Mouse (Mus musculus): ENCODE data around the gene Pitpnc1. TPM values are rescaled to one million over a fixed set of nuclear protein-coding genes. Genes with fewer than 3 reads are reported as not detected.

The Pitpnc1 gene
- total RNA-seq, 1 experiment from 2014 or later: 24.4 TPM

- no peak for ATAC-seq (ENCODE audit: extremely low read depth, insufficient number of reproducible peaks, low FRiP score, poor library complexity, severe bottlenecking)
These were observed 23.8 kb downstream of the Pitpnc1 start for GRCm38 (mm10) chr11:107446650-107447049.

GRCm38 (mm10) chr11:107445683-107446082 is 24.8 kb downstream of the Pitpnc1 start:
- no peak for ATAC-seq (ENCODE audit: extremely low read depth, insufficient number of reproducible peaks, low FRiP score, poor library complexity, severe bottlenecking)

GRCm38 (mm10) chr11:107443121-107444095 is 27.1 kb downstream of the Pitpnc1 start:
- ATAC-seq (ENCODE audit: extremely low read depth, insufficient number of reproducible peaks, low FRiP score, poor library complexity, severe bottlenecking): peak; percentile 55; the same call in 1 of the 2 replicates

GRCm38 (mm10) chr11:107441050-107441449 is 29.4 kb downstream of the Pitpnc1 start:
- ATAC-seq (ENCODE audit: extremely low read depth, insufficient number of reproducible peaks, low FRiP score, poor library complexity, severe bottlenecking): no peak

- no peak for ATAC-seq (ENCODE audit: extremely low read depth, insufficient number of reproducible peaks, low FRiP score, poor library complexity, severe bottlenecking)
These were observed 32.4 kb downstream of the Pitpnc1 start for GRCm38 (mm10) chr11:107438140-107438539.

- ATAC-seq (ENCODE audit: extremely low read depth, insufficient number of reproducible peaks, low FRiP score, poor library complexity, severe bottlenecking): no peak
These were observed 32.8 kb downstream of the Pitpnc1 start for GRCm38 (mm10) chr11:107437723-107438122.

- ATAC-seq (ENCODE audit: extremely low read depth, insufficient number of reproducible peaks, low FRiP score, poor library complexity, severe bottlenecking): no peak
These were observed 34.6 kb downstream of the Pitpnc1 start for GRCm38 (mm10) chr11:107435776-107436449.

- no peak for ATAC-seq (ENCODE audit: extremely low read depth, insufficient number of reproducible peaks, low FRiP score, poor library complexity, severe bottlenecking)
These were observed 39.1 kb downstream of the Pitpnc1 start for GRCm38 (mm10) chr11:107431197-107431965.

- peak; percentile 92 for ATAC-seq (ENCODE audit: extremely low read depth, insufficient number of reproducible peaks, low FRiP score, poor library complexity, severe bottlenecking)
These were observed 42.5 kb downstream of the Pitpnc1 start for GRCm38 (mm10) chr11:107428011-107428410.

- no peak for ATAC-seq (ENCODE audit: extremely low read depth, insufficient number of reproducible peaks, low FRiP score, poor library complexity, severe bottlenecking)
These were observed 46.3 kb downstream of the Pitpnc1 start for GRCm38 (mm10) chr11:107424176-107424575.

- no peak for ATAC-seq (ENCODE audit: extremely low read depth, insufficient number of reproducible peaks, low FRiP score, poor library complexity, severe bottlenecking)
These were observed 48.1 kb downstream of the Pitpnc1 start for GRCm38 (mm10) chr11:107422356-107422754.

- ATAC-seq (ENCODE audit: extremely low read depth, insufficient number of reproducible peaks, low FRiP score, poor library complexity, severe bottlenecking): no peak
These were observed 48.6 kb downstream of the Pitpnc1 start for GRCm38 (mm10) chr11:107421751-107422355.

GRCm38 (mm10) chr11:107419925-107420324 is 50.6 kb downstream of the Pitpnc1 start:
- no peak for ATAC-seq (ENCODE audit: extremely low read depth, insufficient number of reproducible peaks, low FRiP score, poor library complexity, severe bottlenecking)

GRCm38 (mm10) chr11:107417041-107417583 is 53.4 kb downstream of the Pitpnc1 start:
- ATAC-seq (ENCODE audit: extremely low read depth, insufficient number of reproducible peaks, low FRiP score, poor library complexity, severe bottlenecking): peak; percentile 94

- no peak for ATAC-seq (ENCODE audit: extremely low read depth, insufficient number of reproducible peaks, low FRiP score, poor library complexity, severe bottlenecking)
These were observed 54.0 kb downstream of the Pitpnc1 start for GRCm38 (mm10) chr11:107416561-107416926.

- ATAC-seq (ENCODE audit: extremely low read depth, insufficient number of reproducible peaks, low FRiP score, poor library complexity, severe bottlenecking): no peak
These were observed 54.5 kb downstream of the Pitpnc1 start for GRCm38 (mm10) chr11:107415901-107416560.

- ATAC-seq (ENCODE audit: extremely low read depth, insufficient number of reproducible peaks, low FRiP score, poor library complexity, severe bottlenecking): no peak
These were observed 55.3 kb downstream of the Pitpnc1 start for GRCm38 (mm10) chr11:107414996-107415747.
